Mouse (Mus musculus): ENCODE measurements around the gene Sfxn2.

The Sfxn2 gene

DNA sequence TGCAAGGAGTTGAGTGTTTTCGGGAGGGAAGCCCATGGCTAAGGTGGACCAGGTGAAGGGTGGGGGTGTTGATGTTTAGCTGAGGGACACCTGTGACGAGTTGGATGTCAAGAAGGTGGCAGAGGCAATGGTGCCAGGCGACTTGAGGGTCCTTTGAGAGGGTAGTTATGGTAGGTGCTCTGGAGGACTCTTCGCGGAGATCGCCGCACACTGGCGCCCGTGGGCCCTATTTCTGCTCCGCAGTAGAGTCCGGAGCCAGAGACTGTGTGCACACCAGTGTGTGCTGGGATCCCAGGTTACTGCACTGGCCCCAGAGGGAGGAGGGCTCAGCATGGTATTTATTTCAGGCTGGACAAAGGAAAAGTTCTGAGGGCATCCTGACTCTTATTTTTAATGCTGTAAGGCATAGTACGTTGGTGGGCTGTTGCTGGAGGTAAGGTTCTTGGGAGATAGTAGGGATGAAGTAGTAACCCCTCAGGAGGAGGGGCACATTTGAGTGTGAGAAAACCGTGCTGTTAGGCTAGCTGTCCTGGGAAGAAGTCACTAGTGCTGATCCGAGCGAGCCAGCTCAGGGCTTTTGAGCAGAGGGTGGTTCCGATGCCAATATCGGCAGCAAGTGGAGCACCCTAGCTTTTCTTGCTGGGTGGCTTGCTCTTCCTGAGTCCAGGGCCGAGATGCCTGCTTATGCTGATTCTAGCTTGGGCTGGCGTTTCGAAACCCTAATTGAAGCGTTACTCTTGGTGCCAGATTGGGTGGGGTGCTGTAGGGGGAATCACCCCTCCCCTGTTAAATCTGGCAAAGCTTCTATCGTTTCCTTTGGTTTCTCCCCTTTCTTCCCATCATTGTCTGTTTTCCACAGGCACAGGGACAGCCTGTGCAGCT is 26.5 kb downstream of the Sfxn2 start:
- no peak for DNase-seq (ENCODE audit: low spot score in 2 of 2)

DNA sequence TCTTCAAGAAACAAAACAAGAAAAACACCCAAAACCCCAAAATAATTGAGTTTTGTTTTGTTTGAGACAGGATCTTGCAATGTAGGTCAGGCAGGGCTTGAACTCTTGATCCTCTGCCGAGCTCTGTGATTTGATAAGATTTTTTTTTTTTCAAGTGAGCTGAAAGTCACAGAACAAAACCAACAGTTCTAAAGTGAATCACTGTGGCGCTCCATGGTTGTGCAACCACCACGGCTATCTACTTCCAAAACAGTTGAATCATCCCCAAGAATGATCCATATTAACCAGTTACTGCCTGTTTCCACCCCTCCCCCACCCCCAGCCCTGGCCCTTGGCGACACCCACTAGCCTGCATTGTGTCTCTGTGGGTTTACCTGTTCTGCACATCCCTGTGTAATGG is 27.2 kb downstream of the Sfxn2 start:
- no peak for DNase-seq (ENCODE audit: low spot score in 2 of 2)

DNA sequence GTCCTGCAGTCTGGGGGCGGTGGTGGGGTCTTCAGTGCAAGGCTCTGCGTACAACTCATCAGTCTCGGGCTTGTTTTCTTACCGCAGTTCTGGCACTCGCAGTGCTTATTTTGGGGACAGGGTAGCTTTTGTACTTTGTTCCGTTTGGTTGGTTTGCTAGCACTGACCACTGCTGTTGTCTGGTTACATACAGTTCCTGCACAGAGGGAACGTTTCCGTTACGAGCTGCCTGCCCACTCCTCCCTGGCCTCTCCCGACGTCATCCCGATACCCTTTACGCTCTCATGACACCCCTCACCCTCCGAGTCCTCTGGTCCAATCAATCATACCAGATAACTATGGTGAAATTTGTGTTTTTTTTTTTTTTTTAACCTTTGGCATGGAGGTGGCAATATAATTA is 28.3 kb downstream of the Sfxn2 start:
- no peak for DNase-seq (ENCODE audit: low spot score in 2 of 2)

DNA sequence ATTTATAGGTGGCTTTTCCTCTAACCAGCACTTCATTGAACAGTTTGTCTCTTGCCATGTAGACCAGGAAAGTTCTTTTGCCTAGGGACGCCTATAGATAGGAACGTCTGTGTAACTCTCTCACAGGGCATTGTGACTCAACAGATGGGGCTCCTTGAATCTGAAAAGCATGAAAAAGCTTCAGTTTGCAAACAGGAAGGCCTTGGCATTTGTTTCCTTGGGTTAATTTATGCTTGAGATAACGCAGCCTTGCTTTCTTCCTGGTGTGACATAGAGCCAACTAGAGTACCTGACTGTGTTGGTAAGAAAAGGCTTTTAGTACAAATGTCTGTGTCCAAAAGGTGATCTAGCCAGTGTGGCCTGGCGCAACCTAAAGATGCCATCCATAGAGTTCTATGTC is 29.2 kb downstream of the Sfxn2 start:
- no peak for DNase-seq (ENCODE audit: low spot score in 2 of 2)

DNA sequence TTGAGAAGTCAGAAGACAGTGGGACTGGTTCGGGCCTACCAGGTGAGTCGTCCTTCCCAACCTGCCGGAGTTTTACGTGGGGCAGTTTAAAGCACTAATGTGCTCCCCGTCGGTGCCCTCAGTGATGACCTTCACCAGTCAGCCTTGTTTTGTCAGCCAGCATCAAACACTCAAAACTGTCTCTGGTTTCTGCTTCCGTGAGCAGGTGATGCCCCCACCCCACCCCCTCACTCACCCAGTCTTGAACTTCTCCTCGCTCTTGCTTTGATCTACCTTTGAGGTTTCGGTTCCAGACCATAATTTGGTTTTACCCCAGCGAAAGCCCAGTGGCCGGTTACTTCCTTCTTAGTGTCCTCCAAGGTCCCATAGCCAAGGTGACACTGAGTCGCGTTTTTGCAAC is 33.6 kb downstream of the Sfxn2 start:
- no peak for DNase-seq (ENCODE audit: low spot score in 2 of 2)

DNA sequence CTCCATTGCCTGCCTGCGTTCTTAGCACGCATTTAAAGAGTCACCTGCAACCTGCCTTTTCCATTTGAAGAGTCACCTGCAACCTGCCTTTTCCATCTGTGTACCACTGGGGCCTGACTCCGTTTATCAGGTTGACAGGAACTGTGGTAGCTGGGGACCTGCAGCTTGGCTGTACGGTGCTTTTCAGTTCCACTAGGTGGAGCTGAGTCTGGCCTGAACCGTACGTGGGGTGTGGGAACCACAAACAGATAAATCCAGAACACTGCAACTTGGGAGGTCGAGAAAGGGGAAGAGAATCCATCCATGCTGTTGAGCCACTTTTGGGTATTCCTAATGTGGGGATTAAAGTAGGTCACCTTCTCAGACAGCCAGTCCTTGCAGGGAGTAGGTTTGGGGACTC is 34.3 kb downstream of the Sfxn2 start:
- no peak for DNase-seq (ENCODE audit: low spot score in 2 of 2)

DNA sequence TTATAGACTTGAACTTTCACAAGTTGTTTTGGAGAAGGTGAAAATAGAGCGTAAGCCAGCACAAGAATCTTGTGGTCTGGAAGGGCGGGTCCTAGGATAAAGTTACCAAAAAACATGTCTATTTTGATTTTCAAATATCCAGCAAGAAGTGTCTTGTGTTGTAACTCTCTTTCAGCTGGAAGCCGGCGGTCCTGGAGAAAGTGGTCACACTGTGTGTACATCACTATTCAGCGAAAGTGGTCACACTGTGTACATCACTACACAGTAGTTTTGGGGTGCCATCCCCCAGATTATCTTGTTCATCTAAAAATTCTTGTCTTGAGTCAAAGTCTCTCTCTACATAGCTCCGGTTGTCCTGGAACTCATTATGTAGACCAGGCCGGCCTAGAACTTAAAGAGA is 35.0 kb downstream of the Sfxn2 start:
- DNase-seq (ENCODE audit: low spot score in 2 of 2), result no peak

DNA sequence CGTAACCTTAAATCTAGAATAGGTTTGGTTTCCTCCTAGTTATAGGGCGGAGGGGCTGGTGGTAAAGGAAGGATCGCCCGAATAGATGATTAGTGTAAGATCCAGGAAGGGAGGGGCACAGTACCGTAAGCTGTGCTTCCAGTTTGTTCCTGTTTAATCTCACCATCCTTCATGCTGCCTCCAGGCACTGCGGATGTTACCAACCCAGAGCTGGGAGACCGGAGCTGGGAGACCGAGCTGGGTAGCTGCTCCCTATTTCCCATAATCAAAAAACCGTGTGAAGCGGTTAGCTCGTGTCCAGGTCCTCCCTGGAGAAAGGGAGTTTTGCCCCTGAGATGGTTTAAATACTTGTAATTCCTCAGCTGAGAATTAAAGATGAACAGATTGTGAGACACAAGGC is 43.2 kb downstream of the Sfxn2 start:
- no peak for DNase-seq (ENCODE audit: low spot score in 2 of 2)

DNA sequence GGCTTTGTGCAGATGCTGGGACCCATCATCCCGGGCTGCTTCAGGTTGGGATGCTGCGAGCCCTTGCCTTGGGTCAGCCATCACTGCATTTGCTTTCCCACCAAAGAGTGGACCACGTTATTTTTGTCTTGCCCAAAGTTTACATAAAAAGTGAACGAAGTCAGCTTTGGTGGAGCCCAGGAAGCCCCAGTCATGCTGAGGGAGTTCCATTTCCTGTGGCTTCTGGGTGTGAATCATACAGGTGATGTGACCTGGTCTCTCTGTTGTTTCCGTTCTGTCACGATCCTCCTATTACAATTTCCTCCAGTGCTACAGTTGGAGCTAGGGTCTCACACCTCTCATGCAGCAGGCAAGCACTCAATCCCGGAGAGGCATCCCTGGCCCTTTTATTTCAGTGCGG is 44.2 kb downstream of the Sfxn2 start:
- no peak for DNase-seq (ENCODE audit: low spot score in 2 of 2)

DNA sequence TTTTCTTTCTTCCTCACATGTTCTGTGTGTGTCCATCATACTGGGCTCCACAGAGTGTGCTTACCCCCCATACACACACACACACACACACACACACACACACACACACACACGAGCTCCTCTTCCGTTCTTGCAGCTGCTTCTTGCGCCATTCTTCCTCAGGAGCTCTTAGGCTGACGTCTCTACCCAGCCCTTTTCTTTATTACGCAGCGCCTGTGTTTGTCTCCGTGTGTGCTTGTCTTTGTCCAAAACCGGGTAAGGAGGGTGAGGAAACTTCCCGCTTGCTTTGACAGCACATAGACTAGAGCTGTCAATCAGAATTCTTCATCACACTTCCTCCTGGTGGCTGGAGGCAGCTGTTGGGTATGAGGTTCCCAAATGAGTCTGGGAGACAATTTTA is 45.2 kb downstream of the Sfxn2 start:
- DNase-seq (ENCODE audit: low spot score in 2 of 2), result no peak

DNA sequence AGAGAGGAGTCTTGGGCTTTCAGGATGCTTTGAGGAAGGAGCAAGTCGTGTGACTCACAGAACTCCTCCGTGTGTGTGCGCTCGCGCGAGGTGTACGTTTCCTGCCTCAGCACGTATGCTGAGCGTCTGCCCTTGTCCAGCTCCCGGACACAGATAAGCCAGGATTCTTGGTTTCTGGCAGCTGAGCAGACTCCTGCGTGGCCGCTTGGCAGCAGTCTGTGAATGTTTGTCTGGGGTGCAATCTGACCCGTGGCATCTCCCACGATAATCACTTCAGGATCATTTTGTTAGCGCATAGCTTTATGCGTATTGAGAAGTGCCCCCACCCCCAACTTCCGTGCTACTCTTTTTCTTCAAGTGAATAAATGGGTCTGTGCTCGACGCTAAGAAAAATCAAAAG is 45.8 kb downstream of the Sfxn2 start:
- no peak for DNase-seq (ENCODE audit: low spot score in 2 of 2)

DNA sequence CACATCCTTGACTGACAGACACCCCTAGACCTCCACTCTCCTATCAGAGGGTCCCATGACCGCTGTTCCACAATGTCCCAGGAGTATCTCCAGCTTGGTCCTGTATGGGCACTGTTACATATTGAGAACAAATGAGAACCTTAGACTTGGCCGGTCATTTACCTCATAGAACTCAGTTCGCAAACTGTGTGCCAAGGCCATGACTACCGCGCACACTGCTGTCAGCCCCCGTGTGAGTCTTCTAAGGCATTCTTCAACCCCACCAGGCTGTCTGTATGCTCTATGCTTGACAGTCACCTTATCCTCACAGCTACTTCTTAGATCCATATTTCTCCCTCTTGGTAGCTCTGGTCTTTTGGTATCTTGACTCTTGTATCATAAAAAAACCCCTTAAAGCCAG is 46.4 kb downstream of the Sfxn2 start:
- no peak for DNase-seq (ENCODE audit: low spot score in 2 of 2)

DNA sequence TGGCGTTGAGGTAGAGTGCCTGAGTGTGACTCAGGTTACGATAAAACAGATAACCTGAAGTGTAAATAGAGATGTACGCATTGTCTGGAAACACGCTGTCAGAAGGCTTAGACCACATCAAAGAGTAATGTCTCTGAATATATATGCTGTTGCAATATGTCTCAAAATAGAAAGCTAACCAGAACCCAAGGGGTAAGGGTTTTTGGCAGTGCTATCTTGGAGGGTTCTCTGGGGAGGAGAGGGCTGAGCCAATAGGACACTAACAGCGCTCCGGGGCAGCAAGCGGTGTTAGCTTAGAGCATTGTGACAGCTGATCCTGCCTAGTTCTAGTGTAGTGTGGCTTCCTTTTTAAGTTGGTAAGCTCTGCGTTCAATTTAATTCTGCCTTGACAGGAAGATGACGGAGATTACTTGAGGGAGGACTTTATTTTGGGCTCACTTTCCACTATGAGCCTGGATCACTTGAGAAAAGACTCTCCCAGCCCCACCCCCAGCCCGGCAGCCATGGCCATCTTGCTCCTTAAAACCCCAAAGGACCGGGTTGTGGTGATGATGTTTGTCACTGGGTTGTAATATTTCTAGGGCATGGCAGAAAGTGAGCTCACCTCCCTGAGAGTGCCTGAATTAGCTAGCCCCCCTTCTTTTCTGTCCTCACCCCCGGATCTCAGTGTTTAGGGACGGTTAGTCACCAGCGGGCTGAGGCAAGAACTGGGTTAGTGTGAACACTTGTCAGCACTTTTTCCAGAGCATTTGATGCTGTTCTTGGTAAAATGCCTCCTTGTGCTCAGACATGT is 47.0 kb downstream of the Sfxn2 start:
- DNase-seq (ENCODE audit: low spot score in 2 of 2), result no peak

DNA sequence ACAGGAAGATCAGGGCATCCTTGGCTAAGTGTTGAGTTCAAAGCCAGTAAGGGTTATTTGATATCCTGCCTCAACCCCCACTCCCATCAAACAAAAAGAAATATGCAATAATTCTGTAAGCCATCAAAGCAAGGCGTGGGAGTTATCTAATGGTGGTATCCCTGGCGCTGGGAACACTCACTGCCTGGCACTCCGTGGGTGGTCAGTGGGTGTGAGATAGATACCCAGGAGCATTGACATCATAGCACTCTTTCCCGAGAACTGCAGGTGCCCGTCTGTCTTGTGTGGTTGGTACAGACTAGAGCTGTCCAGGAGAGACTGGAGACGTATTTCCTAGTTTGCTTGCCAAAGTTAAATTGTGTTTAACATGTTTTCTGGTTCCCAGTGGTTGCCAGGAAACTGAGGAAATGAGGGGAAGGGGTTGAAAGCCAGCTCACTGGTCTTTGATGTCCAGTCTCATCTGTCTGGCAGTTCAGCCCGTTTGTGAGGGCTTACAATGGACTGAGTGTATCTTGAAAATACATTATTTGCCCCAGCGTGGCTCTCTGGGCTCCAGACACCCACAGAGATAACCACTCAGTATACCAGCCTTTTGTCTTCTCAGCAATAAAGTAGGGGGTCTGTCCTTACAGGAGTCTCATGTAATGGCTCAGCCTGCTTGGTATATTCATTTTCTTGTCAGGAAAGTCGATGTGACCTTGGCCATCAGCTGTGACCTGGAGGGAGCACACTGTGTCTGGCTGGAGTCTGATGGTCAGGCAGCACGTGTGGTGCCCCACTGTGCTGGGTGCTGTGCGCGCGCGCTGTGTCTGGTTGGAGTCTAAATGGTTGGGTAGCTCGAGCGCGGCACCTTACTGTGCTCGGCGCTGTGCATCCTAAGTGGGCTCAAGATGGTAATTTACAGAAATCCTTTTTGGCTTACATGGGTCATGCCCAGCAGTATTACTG is 48.3 kb downstream of the Sfxn2 start:
- no peak for DNase-seq (ENCODE audit: low spot score in 2 of 2)

DNA sequence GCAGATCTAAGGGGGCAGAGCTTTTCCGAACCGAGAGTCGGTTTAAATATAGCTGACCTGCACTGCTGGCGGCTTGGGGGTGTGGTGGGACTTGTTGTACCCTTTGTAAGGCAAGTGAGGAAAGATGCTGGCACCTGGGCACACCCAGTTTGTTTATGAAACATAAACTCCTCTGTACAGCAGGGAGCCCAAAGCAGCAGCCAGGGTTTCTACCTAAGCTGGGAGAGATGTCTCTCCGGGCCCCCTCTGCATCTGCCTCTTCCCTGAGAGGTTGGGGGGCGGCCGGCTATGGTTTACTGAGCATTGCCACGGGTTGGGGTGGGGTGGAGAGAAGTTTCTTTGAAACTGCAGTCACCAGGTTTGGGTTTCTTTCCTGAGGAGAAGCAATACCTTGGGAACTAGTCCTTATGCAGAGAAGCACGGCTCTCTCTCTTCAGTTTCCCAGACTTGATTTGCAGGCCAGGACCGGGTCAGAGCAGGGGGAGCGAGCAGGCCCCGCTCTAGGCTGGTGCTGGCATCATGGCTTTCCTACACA is 49.6 kb downstream of the Sfxn2 start:
- DNase-seq (ENCODE audit: low spot score in 2 of 2), result no peak

DNA sequence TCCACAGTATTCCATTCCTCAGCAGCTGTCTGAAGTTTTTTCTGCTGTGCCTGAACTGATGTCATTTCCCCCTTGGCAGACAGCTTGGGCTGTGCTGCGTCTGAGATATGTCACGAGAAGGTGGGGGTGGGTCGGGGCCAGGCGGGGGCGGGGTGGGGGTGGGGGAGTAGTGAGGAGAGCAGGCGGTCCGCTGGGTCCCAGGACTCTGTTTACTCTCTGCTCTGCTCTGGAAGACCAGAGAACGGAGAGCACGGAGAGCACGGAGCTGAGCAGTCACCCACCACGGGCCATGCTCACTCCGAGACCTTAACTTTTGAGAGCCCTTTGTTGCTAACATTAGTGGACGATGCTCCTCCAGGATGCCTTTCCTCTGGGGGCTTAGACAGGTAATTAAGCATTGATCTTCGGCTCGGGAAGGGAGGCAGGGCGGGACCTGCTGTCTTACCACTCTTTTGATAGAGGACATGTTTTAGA is 50.1 kb downstream of the Sfxn2 start:
- no peak for DNase-seq (ENCODE audit: low spot score in 2 of 2)

DNA sequence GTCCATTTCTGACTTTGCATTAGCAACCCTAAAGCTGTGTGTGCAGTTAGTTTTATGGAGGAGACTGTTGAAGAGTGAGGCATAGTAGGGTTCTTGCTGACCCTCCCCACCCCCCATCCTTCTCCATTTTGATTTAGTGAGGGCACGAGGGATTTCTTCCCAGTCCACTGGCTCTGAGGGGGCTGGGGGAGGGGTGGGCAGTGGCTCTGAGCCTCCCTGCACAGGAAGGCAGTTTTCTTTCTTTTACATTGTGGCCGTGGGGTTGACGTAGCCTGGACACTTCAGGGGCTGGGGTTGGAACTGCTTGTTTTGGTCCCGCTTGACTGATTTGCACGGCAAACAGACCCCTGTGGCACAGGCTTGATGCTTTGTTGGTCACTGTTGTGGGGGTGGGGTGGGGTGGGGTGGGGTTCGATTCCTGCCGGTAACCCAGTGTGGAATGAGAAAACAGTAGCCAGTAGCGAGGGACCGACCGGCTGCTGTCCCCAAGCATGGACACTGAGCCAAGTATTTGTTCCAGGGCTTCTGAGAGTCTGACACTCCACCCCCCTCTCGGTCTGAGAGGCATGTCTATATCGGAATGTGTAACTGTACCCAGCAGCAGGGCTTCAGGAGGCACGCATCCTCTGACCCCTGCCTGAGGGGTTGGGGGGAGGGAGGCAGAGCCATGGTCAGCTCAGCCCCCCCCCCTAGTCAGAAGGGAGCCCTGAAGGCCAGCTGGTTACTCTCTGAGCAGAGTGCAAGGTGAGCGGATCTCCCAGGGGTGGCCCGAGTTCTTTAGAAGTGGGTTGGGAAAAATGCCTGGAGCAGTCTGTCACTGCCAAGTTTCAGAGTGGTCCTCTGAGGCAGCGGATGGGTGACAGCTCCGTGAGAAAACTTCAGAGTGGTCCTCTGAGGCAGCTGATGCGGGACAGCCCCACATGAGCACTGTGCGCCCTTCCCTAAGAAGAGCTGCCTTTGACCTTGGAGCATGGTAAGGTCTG is 50.9 kb downstream of the Sfxn2 start:
- DNase-seq (ENCODE audit: low spot score in 2 of 2), result no peak

DNA sequence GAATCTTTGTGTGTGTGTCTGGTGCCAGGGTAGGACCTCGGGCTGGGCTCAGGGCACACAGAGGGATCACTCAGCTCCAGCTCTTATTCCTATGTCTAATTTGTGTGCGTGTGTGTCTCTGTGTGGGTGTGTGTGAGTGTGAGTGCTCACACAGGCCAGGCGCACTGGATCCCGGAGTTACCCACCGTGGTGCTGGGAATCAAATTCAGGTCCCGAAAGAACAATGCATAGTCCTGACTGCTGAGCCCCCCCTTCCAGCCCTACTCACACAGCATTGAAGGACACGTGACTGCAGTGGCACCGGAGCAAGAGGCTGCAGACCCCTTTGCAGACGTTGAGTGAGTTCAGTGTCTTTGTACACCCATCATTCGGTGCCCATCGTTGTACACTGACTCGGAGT is 51.9 kb downstream of the Sfxn2 start:
- no peak for DNase-seq (ENCODE audit: low spot score in 2 of 2)

DNA sequence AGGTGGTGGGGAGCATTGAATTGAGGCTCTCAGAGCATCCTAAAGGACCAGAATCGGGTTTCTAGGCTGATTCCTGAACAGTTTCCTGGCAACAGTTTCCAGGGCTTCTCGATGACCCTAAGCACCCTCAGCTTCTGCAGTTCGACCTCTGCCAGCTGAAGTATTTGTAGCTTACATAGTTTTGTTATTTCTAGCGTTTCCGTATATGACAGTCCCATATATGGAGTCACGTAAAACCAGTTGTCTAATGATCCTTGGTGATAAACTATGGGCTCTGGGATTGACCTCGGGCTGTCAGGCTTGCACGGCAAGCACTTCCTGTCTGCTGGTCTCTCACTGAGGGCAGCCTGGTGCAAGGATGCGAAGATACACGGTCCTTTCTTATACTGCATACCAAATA is 52.4 kb downstream of the Sfxn2 start:
- no peak for DNase-seq (ENCODE audit: low spot score in 2 of 2)

DNA sequence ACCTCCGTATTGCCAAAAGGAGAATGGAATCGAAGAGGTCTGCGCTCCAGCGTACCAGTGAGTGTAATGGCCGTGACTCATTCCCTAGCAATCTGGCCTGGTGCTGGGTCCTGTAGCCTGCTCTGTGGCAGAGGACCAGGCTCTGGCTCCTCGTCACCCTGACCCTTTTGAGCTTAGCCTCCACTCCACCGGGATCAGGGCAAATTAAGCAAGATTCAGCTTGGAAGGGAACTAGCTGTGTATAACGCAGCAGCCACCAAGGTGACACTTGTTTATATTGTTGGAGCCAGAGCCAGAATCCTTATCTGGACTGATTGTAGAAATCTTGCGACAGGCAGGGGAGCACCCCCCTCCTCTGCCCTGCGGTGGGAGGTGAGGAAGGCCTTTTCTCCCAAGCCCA is 55.2 kb downstream of the Sfxn2 start:
- DNase-seq (ENCODE audit: low spot score in 2 of 2), result no peak
